Mouse (Mus musculus): Measurements from ENCODE around the gene AC109138.7.

DNA sequence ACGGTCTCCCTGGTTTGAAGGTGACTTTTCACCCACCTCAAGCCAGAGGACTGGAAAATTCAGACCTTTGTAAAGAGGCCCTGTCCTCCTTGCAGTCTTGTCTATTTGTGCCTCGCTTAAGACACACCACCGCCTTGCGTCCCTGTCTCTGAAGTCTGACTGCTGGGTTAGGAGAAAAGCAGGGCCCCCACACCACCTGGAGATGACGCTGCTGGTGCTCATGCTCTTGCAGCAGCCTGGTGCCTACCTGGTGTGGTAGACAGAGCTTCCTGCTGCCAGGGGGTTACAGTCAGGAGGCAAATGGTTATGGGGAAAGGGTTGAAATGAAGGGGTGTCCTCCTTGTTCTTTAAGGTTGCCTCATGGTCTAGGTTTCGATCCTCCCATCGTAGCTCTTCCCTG, 40.1 kb downstream of the AC109138.7 start:
- TF ChIP-seq CTCF (IDR thresholded peaks at IDR 0.05; ENCODE audit: borderline replicate concordance, control insufficient read depth, extremely low read depth, insufficient read depth, low read length, poor library complexity) = no peak
- no peak for TF ChIP-seq POLR2A (IDR thresholded peaks at IDR 0.05; ENCODE audit: control insufficient read depth, extremely low read depth, insufficient read depth, low read length, poor library complexity)
